Mouse (Mus musculus): Measurements from ENCODE around the gene Itgb1bp1.

Itgb1bp1 gene

GRCm38 (mm10) chr12:21286243-21286622, at the start of gene Itgb1bp1:
TSS of gene Itgb1bp1 (minus strand) at chr12:21286284.
- peak; percentile 98 for DNase-seq (ENCODE audit: extremely low spot score, low spot score)

- DNase-seq (ENCODE audit: extremely low spot score, low spot score) = no peak
Observed at GRCm38 (mm10) chr12:21335869-21336268, 49.8 kb upstream of the Itgb1bp1 start.

GRCm38 (mm10) chr12:21333766-21334165, 47.7 kb upstream of the Itgb1bp1 start:
- no peak for DNase-seq (ENCODE audit: extremely low spot score, low spot score)

GRCm38 (mm10) chr12:21333021-21333420, 46.9 kb upstream of the Itgb1bp1 start:
- no peak for DNase-seq (ENCODE audit: extremely low spot score, low spot score)

- DNase-seq (ENCODE audit: extremely low spot score, low spot score) = no peak
Observed at GRCm38 (mm10) chr12:21331711-21332110, 45.6 kb upstream of the Itgb1bp1 start.

- no peak for DNase-seq (ENCODE audit: extremely low spot score, low spot score)
Observed at GRCm38 (mm10) chr12:21330961-21331576, 45.0 kb upstream of the Itgb1bp1 start.

- DNase-seq (ENCODE audit: extremely low spot score, low spot score) = no peak
Observed at GRCm38 (mm10) chr12:21329661-21330400, 43.7 kb upstream of the Itgb1bp1 start.

- DNase-seq (ENCODE audit: extremely low spot score, low spot score) = no peak
Observed at GRCm38 (mm10) chr12:21326325-21326724, 40.2 kb upstream of the Itgb1bp1 start.

GRCm38 (mm10) chr12:21325266-21325665, 39.2 kb upstream of the Itgb1bp1 start:
- DNase-seq (ENCODE audit: extremely low spot score, low spot score) = no peak

- DNase-seq (ENCODE audit: extremely low spot score, low spot score) = no peak
Observed at GRCm38 (mm10) chr12:21324101-21324500, 38.0 kb upstream of the Itgb1bp1 start.

GRCm38 (mm10) chr12:21322856-21323255, 36.8 kb upstream of the Itgb1bp1 start:
- DNase-seq (ENCODE audit: extremely low spot score, low spot score) = no peak

- DNase-seq (ENCODE audit: extremely low spot score, low spot score) = no peak
Observed at GRCm38 (mm10) chr12:21322296-21322695, 36.2 kb upstream of the Itgb1bp1 start.

- no peak for DNase-seq (ENCODE audit: extremely low spot score, low spot score)
Observed at GRCm38 (mm10) chr12:21321170-21321569, 35.1 kb upstream of the Itgb1bp1 start.

GRCm38 (mm10) chr12:21320317-21320716, 34.2 kb upstream of the Itgb1bp1 start:
- DNase-seq (ENCODE audit: extremely low spot score, low spot score) = no peak

- peak; percentile 57 for DNase-seq (ENCODE audit: extremely low spot score, low spot score)
Observed at GRCm38 (mm10) chr12:21318143-21318895, 32.2 kb upstream of the Itgb1bp1 start.

- DNase-seq (ENCODE audit: extremely low spot score, low spot score) = no peak
Observed at GRCm38 (mm10) chr12:21316869-21317265, 30.8 kb upstream of the Itgb1bp1 start.

- DNase-seq (ENCODE audit: extremely low spot score, low spot score) = peak; percentile 85
Observed at GRCm38 (mm10) chr12:21315923-21316868, 30.1 kb upstream of the Itgb1bp1 start, which contains the start of gene Iah1. TSS of gene Iah1 (plus strand) at chr12:21316389.

- DNase-seq (ENCODE audit: extremely low spot score, low spot score) = no peak
Observed at GRCm38 (mm10) chr12:21312201-21312600, 26.1 kb upstream of the Itgb1bp1 start.

GRCm38 (mm10) chr12:21306721-21307120, 20.6 kb upstream of the Itgb1bp1 start:
- DNase-seq (ENCODE audit: extremely low spot score, low spot score) = no peak

GRCm38 (mm10) chr12:21305741-21306140, 19.7 kb upstream of the Itgb1bp1 start:
- DNase-seq (ENCODE audit: extremely low spot score, low spot score) = no peak

- no peak for DNase-seq (ENCODE audit: extremely low spot score, low spot score)
Observed at GRCm38 (mm10) chr12:21302361-21302783, 16.3 kb upstream of the Itgb1bp1 start.

Data from neural tube, embryonic 10.5 days (tissue).